Mouse (Mus musculus): ENCODE results near the gene Plk5.
"Not testable (repeated sequence)": the region's sequence is repeated elsewhere in the genome, so short reads cannot be mapped to it uniquely, and the experiment has no call there.

The Plk5 gene

GRCm38 (mm10) chr10:80331636-80332524 is 24.4 kb upstream of the Plk5 start:
- no peak for DNase-seq (ENCODE audit: inconsistent ontology term)

GRCm38 (mm10) chr10:80332525-80332989 is 23.7 kb upstream of the Plk5 start:
- DNase-seq (ENCODE audit: inconsistent ontology term), result peak; percentile 70

GRCm38 (mm10) chr10:80336263-80336662 is 20.0 kb upstream of the Plk5 start:
- no peak for DNase-seq (ENCODE audit: inconsistent ontology term)

- peak; percentile 81 for DNase-seq (ENCODE audit: inconsistent ontology term)
Measured at GRCm38 (mm10) chr10:80339941-80340750, 16.1 kb upstream of the Plk5 start.

- DNase-seq (ENCODE audit: inconsistent ontology term), result no peak
Measured at GRCm38 (mm10) chr10:80341026-80341425, 15.2 kb upstream of the Plk5 start.

- DNase-seq (ENCODE audit: inconsistent ontology term), result no peak
Measured at GRCm38 (mm10) chr10:80341491-80342304, 14.6 kb upstream of the Plk5 start.

- DNase-seq (ENCODE audit: inconsistent ontology term), result no peak
Measured at GRCm38 (mm10) chr10:80342305-80342748, 13.9 kb upstream of the Plk5 start.

- DNase-seq (ENCODE audit: inconsistent ontology term), result peak; percentile 91
Measured at GRCm38 (mm10) chr10:80342749-80343424, 13.4 kb upstream of the Plk5 start.

GRCm38 (mm10) chr10:80343425-80343895 is 12.8 kb upstream of the Plk5 start:
- no peak for DNase-seq (ENCODE audit: inconsistent ontology term)

- no peak for DNase-seq (ENCODE audit: inconsistent ontology term)
Measured at GRCm38 (mm10) chr10:80344131-80344661, 12.1 kb upstream of the Plk5 start.

- no peak for DNase-seq (ENCODE audit: inconsistent ontology term)
Measured at GRCm38 (mm10) chr10:80345122-80345521, 11.1 kb upstream of the Plk5 start.

- DNase-seq (ENCODE audit: inconsistent ontology term), result not testable (repeated sequence)
Measured at GRCm38 (mm10) chr10:80345929-80346328, 10.3 kb upstream of the Plk5 start.

- peak; percentile 19 for DNase-seq (ENCODE audit: inconsistent ontology term)
Measured at GRCm38 (mm10) chr10:80347514-80347967, 8.7 kb upstream of the Plk5 start.

- peak; percentile 78 for DNase-seq (ENCODE audit: inconsistent ontology term)
Measured at GRCm38 (mm10) chr10:80348244-80348781, 7.9 kb upstream of the Plk5 start, which contains the start of gene Adamtsl5. Gene Adamtsl5 (minus strand): TSS chr10:80348412.

GRCm38 (mm10) chr10:80348981-80349380 is 7.3 kb upstream of the Plk5 start:
- DNase-seq (ENCODE audit: inconsistent ontology term), result peak; percentile 59

GRCm38 (mm10) chr10:80350292-80350691 is 6.0 kb upstream of the Plk5 start:
- DNase-seq (ENCODE audit: inconsistent ontology term), result peak; percentile 77

GRCm38 (mm10) chr10:80351896-80352295 is 4.4 kb upstream of the Plk5 start:
- no peak for DNase-seq (ENCODE audit: inconsistent ontology term)

GRCm38 (mm10) chr10:80352727-80353126 is 3.5 kb upstream of the Plk5 start:
- no peak for DNase-seq (ENCODE audit: inconsistent ontology term)

- DNase-seq (ENCODE audit: inconsistent ontology term), result no peak
Measured at GRCm38 (mm10) chr10:80355431-80355830, 828 bp upstream of the Plk5 start.

- no peak for DNase-seq (ENCODE audit: inconsistent ontology term)
Measured at GRCm38 (mm10) chr10:80356737-80357136, 478 bp downstream of the Plk5 start.
